Mouse (Mus musculus): ENCODE measurements around the gene Yjefn3. TPM values are rescaled to one million over a fixed set of nuclear protein-coding genes. Genes with fewer than 3 reads are reported as not detected.

Yjefn3 gene
- polyA plus RNA-seq, 1 experiment: not detected

- peaks cover 10% of the 10 kb centered on the region for H3K4me1 ChIP-seq (ENCODE audit: control insufficient read depth, insufficient read depth, low read length)
- H3K27ac ChIP-seq (ENCODE audit: control insufficient read depth, insufficient read depth, low read depth, low read length, poor library complexity): no peak overlapping the region
- TF ChIP-seq CTCF (IDR thresholded peaks at IDR 0.05; ENCODE audit: control insufficient read depth, insufficient read depth, low read length): no peak
- no peak for TF ChIP-seq POLR2A (IDR thresholded peaks at IDR 0.05; ENCODE audit: borderline replicate concordance, control insufficient read depth, low read depth, low read length)
- no peak overlapping the region for H3K4me3 ChIP-seq (replicated peaks; ENCODE audit: control insufficient read depth, low read depth, low read length)
- 86% methylated on average over 7 of the region's 7 CpGs for WGBS
Measured at GRCm38 (mm10) chr8:69936050-69936794, 33.7 kb upstream of the Yjefn3 start.

- Histone ChIP-seq H3K27ac (ENCODE audit: control insufficient read depth, insufficient read depth, low read depth, low read length, poor library complexity) (no peak overlapping the region), H3K4me1 (ENCODE audit: control insufficient read depth, insufficient read depth, low read length) (peaks cover 10% of the 10 kb centered on the region), H3K4me3 (replicated peaks; ENCODE audit: control insufficient read depth, low read depth, low read length) (no peak overlapping the region)
- TF ChIP-seq POLR2A (IDR thresholded peaks at IDR 0.05; ENCODE audit: borderline replicate concordance, control insufficient read depth, low read depth, low read length) (no peak), CTCF (IDR thresholded peaks at IDR 0.05; ENCODE audit: control insufficient read depth, insufficient read depth, low read length) (no peak)
- WGBS: 97% methylated on average over 3 of the region's 3 CpGs
Measured at GRCm38 (mm10) chr8:69935431-69935830, 32.9 kb upstream of the Yjefn3 start.

- no peak overlapping the region; the same call in 1 of the 2 replicates for H3K27ac ChIP-seq (ENCODE audit: control insufficient read depth, insufficient read depth, low read depth, low read length, poor library complexity)
- WGBS: 78% methylated on average over 5 of the region's 5 CpGs
- H3K4me3 ChIP-seq (replicated peaks; ENCODE audit: control insufficient read depth, low read depth, low read length): no peak overlapping the region
- peaks cover 4% of the 10 kb centered on the region for H3K4me1 ChIP-seq (ENCODE audit: control insufficient read depth, insufficient read depth, low read length)
- TF ChIP-seq CTCF (IDR thresholded peaks at IDR 0.05; ENCODE audit: control insufficient read depth, insufficient read depth, low read length) (no peak), POLR2A (IDR thresholded peaks at IDR 0.05; ENCODE audit: borderline replicate concordance, control insufficient read depth, low read depth, low read length) (no peak)
Measured at GRCm38 (mm10) chr8:69934582-69934981, 32.1 kb upstream of the Yjefn3 start.

GRCm38 (mm10) chr8:69933811-69934210 is 31.3 kb upstream of the Yjefn3 start:
- no peak overlapping the region for H3K27ac ChIP-seq (ENCODE audit: control insufficient read depth, insufficient read depth, low read depth, low read length, poor library complexity)
- 23% methylated on average over 2 of the region's 2 CpGs for WGBS
- H3K4me3 ChIP-seq (replicated peaks; ENCODE audit: control insufficient read depth, low read depth, low read length): no peak overlapping the region
- TF ChIP-seq CTCF (IDR thresholded peaks at IDR 0.05; ENCODE audit: control insufficient read depth, insufficient read depth, low read length) (no peak), POLR2A (IDR thresholded peaks at IDR 0.05; ENCODE audit: borderline replicate concordance, control insufficient read depth, low read depth, low read length) (no peak)
- H3K4me1 ChIP-seq (ENCODE audit: control insufficient read depth, insufficient read depth, low read length): peaks cover 4% of the 10 kb centered on the region

GRCm38 (mm10) chr8:69926901-69927300 is 24.4 kb upstream of the Yjefn3 start:
- no peak for TF ChIP-seq CTCF (IDR thresholded peaks at IDR 0.05; ENCODE audit: control insufficient read depth, insufficient read depth, low read length)
- no peak for TF ChIP-seq POLR2A (IDR thresholded peaks at IDR 0.05; ENCODE audit: borderline replicate concordance, control insufficient read depth, low read depth, low read length)
- Histone ChIP-seq H3K4me3 (replicated peaks; ENCODE audit: control insufficient read depth, low read depth, low read length) (no peak overlapping the region), H3K4me1 (ENCODE audit: control insufficient read depth, insufficient read depth, low read length) (peaks cover 2% of the 10 kb centered on the region; the same call in 1 of the 2 replicates), H3K27ac (ENCODE audit: control insufficient read depth, insufficient read depth, low read depth, low read length, poor library complexity) (no peak overlapping the region)

GRCm38 (mm10) chr8:69923986-69924385 is 21.5 kb upstream of the Yjefn3 start:
- Histone ChIP-seq H3K27ac (ENCODE audit: control insufficient read depth, insufficient read depth, low read depth, low read length, poor library complexity) (no peak overlapping the region), H3K4me1 (ENCODE audit: control insufficient read depth, insufficient read depth, low read length) (peaks cover 10% of the 10 kb centered on the region), H3K4me3 (replicated peaks; ENCODE audit: control insufficient read depth, low read depth, low read length) (no peak overlapping the region)
- TF ChIP-seq CTCF (IDR thresholded peaks at IDR 0.05; ENCODE audit: control insufficient read depth, insufficient read depth, low read length) (no peak), POLR2A (IDR thresholded peaks at IDR 0.05; ENCODE audit: borderline replicate concordance, control insufficient read depth, low read depth, low read length) (no peak)
- 45% methylated on average over 1 of the region's 1 CpGs for WGBS

GRCm38 (mm10) chr8:69921141-69921540 is 18.6 kb upstream of the Yjefn3 start:
- TF ChIP-seq POLR2A (IDR thresholded peaks at IDR 0.05; ENCODE audit: borderline replicate concordance, control insufficient read depth, low read depth, low read length) (no peak), CTCF (IDR thresholded peaks at IDR 0.05; ENCODE audit: control insufficient read depth, insufficient read depth, low read length) (no peak)
- Histone ChIP-seq H3K27ac (ENCODE audit: control insufficient read depth, insufficient read depth, low read depth, low read length, poor library complexity) (peak overlapping the region; percentile 54), H3K4me3 (replicated peaks; ENCODE audit: control insufficient read depth, low read depth, low read length) (no peak overlapping the region), H3K4me1 (ENCODE audit: control insufficient read depth, insufficient read depth, low read length) (peaks cover 10% of the 10 kb centered on the region)
- 89% methylated on average over 2 of the region's 2 CpGs for WGBS

- WGBS: 31% methylated on average over 11 of the region's 11 CpGs
- Histone ChIP-seq H3K4me1 (ENCODE audit: control insufficient read depth, insufficient read depth, low read length) (peaks cover 10% of the 10 kb centered on the region), H3K27ac (ENCODE audit: control insufficient read depth, insufficient read depth, low read depth, low read length, poor library complexity) (peak overlapping the region; percentile 54), H3K4me3 (replicated peaks; ENCODE audit: control insufficient read depth, low read depth, low read length) (no peak overlapping the region)
- TF ChIP-seq CTCF (IDR thresholded peaks at IDR 0.05; ENCODE audit: control insufficient read depth, insufficient read depth, low read length) (no peak), POLR2A (IDR thresholded peaks at IDR 0.05; ENCODE audit: borderline replicate concordance, control insufficient read depth, low read depth, low read length) (no peak)
Measured at GRCm38 (mm10) chr8:69919876-69920662, 17.6 kb upstream of the Yjefn3 start.
